Mouse (Mus musculus) forebrain, embryonic 15.5 days (tissue): ENCODE results near the gene C77080. TPM values are rescaled to one million over a fixed set of nuclear protein-coding genes. Genes with fewer than 3 reads are reported as not detected.

ENCODE experiments used
- ATAC-seq: fragments of 200-750 bp; cut with Nextera tagmentation; replicated peaks from 2 replicates; pipeline ENCODE4 v1.8.0; 2017; ENCODE audit warnings: mild to moderate bottlenecking, moderate TSS enrichment, moderate library complexity
- H3K27ac ChIP-seq: fragments of 300-500 bp; sonication (generic); replicated peaks from 2 replicates; pipeline ENCODE4 v1.5.1; 2015; ENCODE audit warnings: mild to moderate bottlenecking, inconsistent platforms
- H3K27me3 ChIP-seq: fragments of 300-500 bp; sonication (generic); 2 replicates; pipeline ENCODE4 v1.6.1; 2015; ENCODE audit warnings: inconsistent platforms
- H3K36me3 ChIP-seq: fragments of 300-500 bp; sonication (generic); 2 replicates; pipeline ENCODE4 v1.6.1; 2015; ENCODE audit warnings: mild to moderate bottlenecking, inconsistent platforms
- H3K4me1 ChIP-seq: fragments of 300-500 bp; sonication (generic); 2 replicates; pipeline ENCODE4 v1.6.1; 2015; ENCODE audit warnings: inconsistent platforms
- H3K4me2 ChIP-seq: fragments of 300-500 bp; sonication (generic); replicated peaks from 2 replicates; pipeline ENCODE4 v1.6.1; 2015; ENCODE audit warnings: mild to moderate bottlenecking, inconsistent platforms
- H3K4me3 ChIP-seq: fragments of 300-500 bp; sonication (generic); 2 replicates; pipeline ENCODE4 v1.5.1; 2015; ENCODE audit warnings: mild to moderate bottlenecking, inconsistent platforms
- H3K9ac ChIP-seq: fragments of 300-500 bp; sonication (generic); replicated peaks from 2 replicates; pipeline ENCODE4 v1.6.1; 2015; ENCODE audit warnings: mild to moderate bottlenecking, inconsistent platforms
- H3K9me3 ChIP-seq: fragments of 300-500 bp; sonication (generic); 2 replicates; pipeline ENCODE4 v1.6.1; 2016; ENCODE audit warnings: inconsistent platforms
- WGBS: fragments of 180-500 bp; shearing (Covaris S2); methylation state at CpG from one replicate; pipeline ENCODE4 v1.1.7; 2015; ENCODE audit warnings: mixed read lengths; 5-methylcytosine and 5-hydroxymethylcytosine counted together
- polyA plus RNA-seq: library from polyadenylated mRNA; unstranded; fragments of >200 nt; fragmentation: Nextera tagmentation; extraction: Ambion mirVana; gene quantifications from 2 replicates; pipeline ENCODE4 v1.2.1, GENCODE M21; 2015

C77080 gene
- polyA plus RNA-seq, 1 experiment from 2014 or later = 4.1 TPM

DNA sequence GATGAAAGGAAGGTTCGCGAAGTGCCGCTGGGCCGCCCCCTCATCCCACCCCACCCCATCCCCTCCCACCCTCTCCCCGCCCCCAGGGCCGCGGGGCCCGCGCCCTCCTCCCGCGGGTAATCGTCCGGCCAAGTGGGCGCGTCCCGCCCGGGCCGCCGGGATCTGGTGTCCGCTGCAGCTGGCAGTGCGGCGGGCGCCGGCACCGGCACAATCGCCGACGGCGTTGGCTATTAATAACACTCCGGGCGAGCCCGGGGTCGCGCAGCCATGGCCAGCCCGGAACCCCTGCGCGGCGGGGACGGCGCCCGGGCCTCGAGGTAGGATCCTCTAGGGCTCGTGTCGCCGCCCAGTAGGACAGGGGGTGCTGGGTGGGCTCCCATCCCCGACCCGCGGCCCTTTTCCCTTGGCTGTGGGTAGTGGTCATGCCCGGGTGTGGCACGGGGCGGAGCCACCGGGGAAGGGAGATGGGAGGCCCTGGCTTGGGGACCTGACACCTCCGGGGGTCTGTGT, 26.3 kb upstream of the C77080 start, which contains the start of gene Sync:
TSS of gene Sync (plus strand) at position 146 of the 510 bp plus-strand sequence.
- ATAC-seq = 0 out of 2 replicates have a peak, but pooled peaks have one; percentile 23
- peak within 1 kb of the TSS; percentile 84 for H3K4me2 ChIP-seq

DNA sequence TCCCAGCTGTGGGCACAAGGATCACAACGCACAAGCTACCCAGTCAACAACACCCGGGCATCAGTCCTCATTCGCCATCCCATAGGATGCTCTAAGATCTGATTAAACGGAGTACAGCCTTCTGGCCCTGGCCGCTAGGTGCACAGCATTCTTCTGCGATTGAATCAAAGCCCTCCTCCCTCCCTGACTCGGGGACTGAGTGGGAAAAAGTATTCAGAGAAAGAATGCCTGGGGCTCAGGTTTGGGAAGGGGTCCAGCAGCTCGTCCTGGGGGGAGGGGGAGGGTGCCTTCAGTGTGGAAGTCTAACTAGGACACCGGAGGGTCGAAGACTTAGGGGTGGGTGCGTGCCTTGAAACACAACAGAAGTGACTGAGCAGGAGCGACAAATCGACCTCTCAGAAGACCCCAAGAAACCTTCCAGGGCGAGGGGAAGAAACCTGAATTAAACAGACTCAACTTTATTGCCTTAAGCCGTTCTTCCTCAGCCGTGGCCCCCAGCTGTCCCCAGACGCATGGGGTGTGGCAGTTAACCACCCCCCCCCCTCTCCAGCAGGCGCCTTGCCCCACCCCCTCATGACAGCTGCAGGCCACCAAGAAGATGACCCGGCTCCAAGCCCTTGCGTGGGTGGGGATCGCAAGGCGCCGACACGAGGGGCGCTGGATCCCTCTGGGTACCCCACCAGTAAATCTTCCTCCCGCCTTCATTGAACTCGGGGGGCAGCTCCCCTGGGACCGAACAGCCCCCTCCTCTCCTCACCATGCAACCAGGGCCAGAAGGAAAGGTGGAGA, 25.7 kb upstream of the C77080 start:
- ATAC-seq = no peak
- WGBS = 1% methylated on average over 27 of the region's 28 CpGs
- no peaks in the 10 kb centered on the region for H3K27me3 ChIP-seq

More for the DNA sequence above, 26.3 kb upstream of the C77080 start, which contains the start of gene Sync:
- no peaks in the 10 kb centered on the region for H3K9me3 ChIP-seq
- under 1% methylated on average over 44 of the region's 53 CpGs for WGBS
- peaks cover 17% of the 10 kb centered on the region for H3K4me1 ChIP-seq
- H3K27me3 ChIP-seq = no peaks in the 10 kb centered on the region
- peak within 1 kb of the TSS; percentile 44 for H3K4me3 ChIP-seq
- H3K27ac ChIP-seq = no peak within 1 kb of the TSS
- H3K36me3 ChIP-seq = no peaks in the 10 kb centered on the region
- H3K9ac ChIP-seq = peak within 1 kb of the TSS; percentile 51

DNA sequence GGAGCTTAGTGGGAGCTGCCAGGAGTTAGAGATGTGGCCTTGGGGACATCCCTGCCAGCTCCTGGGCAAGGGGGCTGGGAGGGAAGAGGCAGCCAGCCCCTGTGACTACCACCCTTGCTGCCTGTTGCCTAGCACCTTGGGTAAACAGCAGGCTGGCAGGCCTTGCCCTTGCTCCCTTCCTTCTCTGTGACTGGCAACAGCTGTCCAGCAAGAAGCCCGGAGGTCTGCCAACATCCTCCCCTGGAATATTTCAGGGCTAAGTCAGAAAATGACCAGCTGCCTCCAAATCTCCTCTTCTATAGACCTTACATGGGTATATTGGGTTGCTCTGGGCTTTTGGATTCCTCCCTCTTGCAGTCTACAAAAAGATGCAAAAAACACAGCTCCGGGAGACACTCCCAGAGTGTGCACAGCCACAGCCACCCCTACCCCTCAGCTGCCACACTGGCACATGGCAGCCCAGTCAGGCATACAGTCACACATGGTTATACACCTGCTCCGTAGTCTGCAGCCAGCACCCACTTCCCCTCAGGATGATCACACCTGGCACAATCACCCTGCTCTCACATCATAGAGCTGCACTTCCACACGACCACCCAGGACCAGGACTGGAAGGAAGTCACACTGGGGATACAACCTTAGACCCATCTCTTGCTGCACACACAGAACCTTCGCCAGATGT, 24.9 kb upstream of the C77080 start:
- no peaks in the 10 kb centered on the region for H3K27me3 ChIP-seq
- 0 out of 2 replicates have a peak overlapping the region, but pooled peaks have one; percentile 44 for H3K4me3 ChIP-seq
- H3K9me3 ChIP-seq = no peaks in the 10 kb centered on the region
- peaks cover 17% of the 10 kb centered on the region for H3K4me1 ChIP-seq
- H3K4me2 ChIP-seq = peak overlapping the region; percentile 84
- no peak overlapping the region for H3K9ac ChIP-seq
- 58% methylated on average over 5 of the region's 5 CpGs for WGBS
- H3K27ac ChIP-seq = no peak overlapping the region
- ATAC-seq = 0 out of 2 replicates have a peak, but pooled peaks have one; percentile 29
- no peaks in the 10 kb centered on the region for H3K36me3 ChIP-seq

More for the DNA sequence above, 25.7 kb upstream of the C77080 start:
- H3K9me3 ChIP-seq = no peaks in the 10 kb centered on the region
- H3K4me2 ChIP-seq = peak overlapping the region; percentile 84
- no peaks in the 10 kb centered on the region for H3K36me3 ChIP-seq
- peak overlapping the region; percentile 44 for H3K4me3 ChIP-seq
- H3K4me1 ChIP-seq = peaks cover 17% of the 10 kb centered on the region
- H3K9ac ChIP-seq = peak overlapping the region; percentile 51
- H3K27ac ChIP-seq = no peak overlapping the region

DNA sequence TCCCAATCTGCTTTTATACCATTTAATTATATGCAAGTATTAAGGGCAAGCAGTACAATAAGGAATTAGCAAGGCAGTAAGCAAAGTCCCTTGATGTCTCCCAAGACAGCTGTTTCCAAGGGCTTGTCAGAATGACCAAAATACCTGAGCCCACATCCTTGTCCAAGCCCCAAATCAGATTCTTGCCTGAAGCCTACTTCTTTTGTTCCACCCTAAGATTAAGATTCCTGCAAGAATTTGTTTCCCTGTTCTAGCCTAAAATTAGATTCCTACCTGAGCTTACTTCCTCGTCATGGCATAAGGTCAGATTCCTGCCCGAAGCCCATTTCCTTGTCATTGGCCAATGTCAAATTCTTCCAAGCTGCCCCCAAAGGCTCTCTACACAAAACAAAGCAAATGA, 23.5 kb upstream of the C77080 start:
- no peak for ATAC-seq
- Histone ChIP-seq H3K4me1 (peaks cover 17% of the 10 kb centered on the region), H3K9me3 (no peaks in the 10 kb centered on the region), H3K36me3 (no peaks in the 10 kb centered on the region), H3K27ac (no peak overlapping the region), H3K4me3 (no peak overlapping the region), H3K9ac (no peak overlapping the region), H3K27me3 (no peaks in the 10 kb centered on the region), H3K4me2 (no peak overlapping the region)
- 90% methylated on average over 2 of the region's 2 CpGs for WGBS

DNA sequence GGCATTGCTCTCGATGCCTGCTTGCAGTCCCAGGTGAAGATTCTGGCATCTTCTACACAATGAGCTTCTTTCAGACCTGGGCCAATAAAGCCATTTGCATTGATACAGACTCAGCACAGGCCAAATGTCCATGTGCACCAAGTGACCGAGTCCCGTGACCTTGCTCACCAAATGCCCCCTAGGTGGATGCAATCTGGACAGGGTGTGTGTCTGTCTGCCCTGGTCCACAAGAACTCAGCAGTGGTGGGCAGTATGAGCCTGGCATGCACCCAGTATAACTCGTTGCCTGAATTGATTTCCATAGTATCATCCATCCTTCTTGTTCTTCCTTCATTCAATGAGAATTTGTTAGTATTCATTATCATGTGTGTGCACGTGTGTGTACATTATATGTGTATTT, 22.0 kb upstream of the C77080 start:
- Histone ChIP-seq H3K9me3 (no peaks in the 10 kb centered on the region), H3K9ac (no peak overlapping the region), H3K27me3 (no peaks in the 10 kb centered on the region), H3K36me3 (no peaks in the 10 kb centered on the region), H3K4me2 (no peak overlapping the region), H3K4me1 (peaks cover 17% of the 10 kb centered on the region), H3K4me3 (no peak overlapping the region), H3K27ac (no peak overlapping the region)
- no peak for ATAC-seq
- 80% methylated on average over 5 of the region's 5 CpGs for whole genome bisulfite sequencing

DNA sequence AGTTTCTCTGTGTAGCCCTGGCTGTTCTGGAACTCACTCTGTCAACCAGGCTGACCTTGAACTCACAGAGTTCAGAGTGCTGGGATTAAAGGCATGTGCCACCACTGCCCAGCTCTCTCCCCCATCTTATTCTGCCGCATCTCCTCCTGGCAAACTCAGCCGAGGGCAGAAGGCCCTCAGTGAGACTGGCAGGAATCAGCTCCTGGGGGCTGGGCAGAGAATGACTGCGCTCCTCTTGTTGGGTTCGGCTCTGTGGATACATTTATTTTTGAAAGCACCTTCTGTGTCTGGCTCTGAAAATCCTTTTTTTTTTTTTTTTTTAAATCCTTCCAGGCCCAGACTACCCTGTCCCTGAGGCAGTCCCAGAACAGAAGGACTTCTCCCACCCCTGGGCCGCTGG, 21.6 kb upstream of the C77080 start:
- WGBS = 82% methylated on average over 5 of the region's 5 CpGs
- H3K27me3 ChIP-seq = no peaks in the 10 kb centered on the region
- peaks cover 16% of the 10 kb centered on the region for H3K4me1 ChIP-seq
- no peak overlapping the region for H3K27ac ChIP-seq
- H3K9ac ChIP-seq = no peak overlapping the region
- no peak overlapping the region for H3K4me2 ChIP-seq
- no peak for ATAC-seq
- H3K9me3 ChIP-seq = no peaks in the 10 kb centered on the region
- H3K4me3 ChIP-seq = no peak overlapping the region
- no peaks in the 10 kb centered on the region for H3K36me3 ChIP-seq

DNA sequence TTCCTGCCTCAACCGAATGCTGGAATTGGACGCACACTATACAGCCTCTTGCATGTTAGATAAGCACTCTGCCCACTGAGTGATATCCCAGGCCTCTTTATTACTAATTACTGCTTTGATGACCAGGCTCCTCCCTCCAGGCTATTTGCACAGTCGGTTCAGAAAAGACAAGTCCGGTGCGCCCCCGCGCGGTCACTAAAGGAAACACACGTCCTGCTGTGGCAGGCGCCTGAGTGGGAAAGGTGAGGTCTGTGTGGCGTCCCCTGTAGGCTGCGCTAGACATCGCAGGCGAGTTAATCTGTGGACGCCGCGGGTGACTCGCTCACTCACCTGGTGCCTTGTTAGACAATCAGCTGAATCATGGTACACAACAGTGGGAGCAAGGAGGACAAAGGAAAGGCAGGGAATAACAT, 15.3 kb upstream of the C77080 start:
- Histone ChIP-seq H3K27me3 (no peaks in the 10 kb centered on the region), H3K4me1 (peaks cover 7% of the 10 kb centered on the region), H3K9me3 (no peaks in the 10 kb centered on the region), H3K4me2 (no peak overlapping the region), H3K9ac (no peak overlapping the region), H3K36me3 (no peaks in the 10 kb centered on the region), H3K4me3 (no peak overlapping the region), H3K27ac (no peak overlapping the region)
- WGBS = 2% methylated on average over 18 of the region's 18 CpGs
- ATAC-seq = peak; percentile 48; the same call in 1 of the 2 replicates

DNA sequence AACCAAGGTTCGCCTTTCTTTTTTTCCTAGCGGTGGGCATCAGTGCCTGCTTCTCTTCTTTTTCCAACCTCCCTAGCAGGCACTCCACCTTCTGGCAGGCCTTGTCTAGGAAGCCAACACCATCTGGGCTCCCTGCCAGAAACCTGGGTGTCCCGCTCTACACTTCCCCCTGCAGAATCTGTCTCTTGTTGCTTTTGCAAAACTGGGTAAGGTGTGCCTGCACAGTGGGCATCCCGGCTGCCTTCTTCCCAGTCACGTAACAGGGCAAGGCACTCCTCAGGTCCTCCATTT, 11.5 kb upstream of the C77080 start:
- H3K9ac ChIP-seq = no peak overlapping the region
- H3K27ac ChIP-seq = no peak overlapping the region
- ATAC-seq = no peak
- no peaks in the 10 kb centered on the region for H3K9me3 ChIP-seq
- no peaks in the 10 kb centered on the region for H3K27me3 ChIP-seq
- H3K4me2 ChIP-seq = no peak overlapping the region
- no peak overlapping the region for H3K4me3 ChIP-seq
- WGBS = 35% methylated on average over 5 of the region's 5 CpGs
- H3K36me3 ChIP-seq = no peaks in the 10 kb centered on the region
- H3K4me1 ChIP-seq = peaks cover 7% of the 10 kb centered on the region

DNA sequence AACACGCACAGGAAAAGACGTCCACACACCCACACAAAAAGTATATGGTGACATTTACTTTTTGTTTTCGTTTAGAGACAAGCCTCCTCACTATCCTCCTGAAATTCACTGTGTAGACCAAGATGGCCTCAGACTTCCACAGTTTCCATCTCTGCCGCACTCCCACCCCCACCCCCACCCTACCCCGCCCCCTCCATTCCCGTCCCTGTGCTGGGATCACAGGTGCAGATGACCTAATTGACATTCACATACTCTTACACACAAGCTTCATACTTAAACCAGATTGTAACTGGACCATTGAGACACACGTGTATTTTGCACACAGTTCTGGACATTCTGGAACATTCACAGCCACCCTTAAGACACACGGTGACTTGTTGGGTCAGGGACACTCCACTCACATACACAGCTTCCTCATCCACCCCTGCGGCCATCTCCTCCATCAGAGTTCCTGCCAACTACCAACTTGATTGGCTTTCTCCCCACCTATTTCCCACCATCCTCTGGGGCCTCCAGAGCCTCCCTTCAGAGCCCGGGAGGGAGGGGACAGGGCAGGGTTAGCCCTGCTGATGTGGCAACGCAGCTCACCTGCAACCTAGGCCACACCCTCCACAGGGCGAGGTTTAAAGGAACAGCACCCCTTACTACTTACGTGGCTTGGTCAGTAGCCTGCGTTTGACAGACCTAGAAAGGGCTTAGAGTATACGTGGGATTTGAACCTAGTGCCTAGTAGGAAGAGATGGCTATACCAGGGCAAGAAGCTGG, 11.0 kb upstream of the C77080 start:
- no peak overlapping the region for H3K27ac ChIP-seq
- H3K4me2 ChIP-seq = no peak overlapping the region
- WGBS = 25% methylated on average over 15 of the region's 15 CpGs
- no peaks in the 10 kb centered on the region for H3K27me3 ChIP-seq
- no peak for ATAC-seq
- peaks cover 7% of the 10 kb centered on the region for H3K4me1 ChIP-seq
- no peak overlapping the region for H3K9ac ChIP-seq
- H3K36me3 ChIP-seq = no peaks in the 10 kb centered on the region
- H3K9me3 ChIP-seq = no peaks in the 10 kb centered on the region
- H3K4me3 ChIP-seq = no peak overlapping the region

DNA sequence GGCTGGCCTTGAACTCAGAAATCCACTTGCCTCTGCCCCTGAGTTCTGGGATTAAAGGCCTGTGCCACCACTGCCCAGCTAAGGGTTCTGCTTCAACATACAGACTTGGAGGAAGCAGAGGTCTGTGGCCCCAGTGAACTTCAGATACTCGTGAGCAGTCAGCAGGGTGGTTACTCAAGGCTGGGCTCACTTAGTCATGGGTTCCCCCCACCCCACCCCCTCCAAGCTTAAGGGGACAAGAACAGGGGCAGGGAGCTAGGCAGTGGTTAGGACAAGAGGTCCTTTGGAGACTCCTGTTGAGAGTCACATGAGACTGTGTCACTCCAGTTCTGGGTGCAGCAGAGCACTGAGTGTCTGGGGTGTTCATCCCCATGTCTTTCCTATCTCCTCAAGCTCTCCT, 7.5 kb upstream of the C77080 start:
- Histone ChIP-seq H3K9me3 (no peaks in the 10 kb centered on the region), H3K9ac (no peak overlapping the region), H3K27me3 (no peaks in the 10 kb centered on the region), H3K4me1 (peaks cover 7% of the 10 kb centered on the region), H3K4me3 (no peak overlapping the region), H3K4me2 (no peak overlapping the region), H3K27ac (no peak overlapping the region), H3K36me3 (no peaks in the 10 kb centered on the region)
- ATAC-seq = no peak
- WGBS = 46% methylated on average over 1 of the region's 1 CpGs

DNA sequence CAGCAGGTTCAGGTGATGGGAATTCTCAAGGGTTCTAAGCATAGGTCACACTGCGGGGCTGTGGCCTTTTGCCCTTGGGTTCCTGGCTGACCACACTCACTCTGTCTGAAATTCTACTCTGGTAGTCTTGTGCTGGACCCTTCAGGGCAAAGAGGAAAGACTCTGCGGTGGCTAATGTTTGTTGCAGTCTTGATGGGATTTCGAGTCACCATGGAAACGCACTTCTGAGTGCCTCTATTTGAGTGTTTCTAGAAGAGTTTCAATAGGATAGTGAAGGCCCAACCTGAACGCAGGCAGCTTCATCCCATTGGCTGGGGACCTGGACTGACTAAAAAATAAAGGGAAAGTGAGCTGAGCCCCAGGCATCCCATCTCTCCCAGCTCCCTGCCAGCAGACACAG, 5.6 kb upstream of the C77080 start:
- H3K27ac ChIP-seq = no peak overlapping the region
- no peaks in the 10 kb centered on the region for H3K27me3 ChIP-seq
- H3K9ac ChIP-seq = no peak overlapping the region
- no peaks in the 10 kb centered on the region for H3K36me3 ChIP-seq
- no peak for ATAC-seq
- no peak overlapping the region for H3K4me2 ChIP-seq
- H3K9me3 ChIP-seq = no peaks in the 10 kb centered on the region
- WGBS = 59% methylated on average over 5 of the region's 5 CpGs
- H3K4me3 ChIP-seq = no peak overlapping the region
- no peaks in the 10 kb centered on the region for H3K4me1 ChIP-seq

DNA sequence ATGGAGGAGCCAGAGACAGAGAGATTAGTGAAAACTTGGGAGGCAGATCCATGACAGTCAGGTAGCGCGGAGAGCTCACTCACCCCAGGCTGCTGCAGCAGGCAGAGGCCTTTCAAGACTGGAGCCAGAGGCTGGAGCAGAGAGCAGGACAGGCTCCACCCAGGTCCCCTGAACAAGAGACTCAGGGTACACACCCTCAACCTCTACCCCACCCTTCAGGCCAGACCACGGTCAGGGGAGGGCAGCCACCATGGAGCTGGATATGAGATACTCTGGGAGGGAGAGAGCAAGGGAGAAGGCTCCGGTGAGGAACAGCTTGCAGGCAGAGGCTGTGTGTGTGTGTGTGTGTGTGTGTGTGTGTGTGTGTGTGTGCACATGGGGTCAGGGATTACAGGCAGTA, 5.0 kb upstream of the C77080 start:
- Histone ChIP-seq H3K4me3 (no peak overlapping the region), H3K9me3 (no peaks in the 10 kb centered on the region), H3K9ac (no peak overlapping the region), H3K27ac (no peak overlapping the region), H3K4me1 (no peaks in the 10 kb centered on the region), H3K27me3 (no peaks in the 10 kb centered on the region), H3K36me3 (no peaks in the 10 kb centered on the region), H3K4me2 (no peak overlapping the region)
- WGBS = 94% methylated on average over 4 of the region's 4 CpGs
- no peak for ATAC-seq
